Mouse (Mus musculus): ENCODE results near the gene Cldn24.
"Not testable (repeated sequence)": the region's sequence is repeated elsewhere in the genome, so short reads cannot be mapped to it uniquely, and the experiment has no call there.

The Cldn24 gene

GRCm38 (mm10) chr8:47821843-47822242 lies at the start of gene Cldn24:
Gene Cldn24 (plus strand): TSS chr8:47822143.
- DNase-seq = no peak

- no peak for DNase-seq
Observed at GRCm38 (mm10) chr8:47772986-47773385, 49.0 kb upstream of the Cldn24 start.

DNA sequence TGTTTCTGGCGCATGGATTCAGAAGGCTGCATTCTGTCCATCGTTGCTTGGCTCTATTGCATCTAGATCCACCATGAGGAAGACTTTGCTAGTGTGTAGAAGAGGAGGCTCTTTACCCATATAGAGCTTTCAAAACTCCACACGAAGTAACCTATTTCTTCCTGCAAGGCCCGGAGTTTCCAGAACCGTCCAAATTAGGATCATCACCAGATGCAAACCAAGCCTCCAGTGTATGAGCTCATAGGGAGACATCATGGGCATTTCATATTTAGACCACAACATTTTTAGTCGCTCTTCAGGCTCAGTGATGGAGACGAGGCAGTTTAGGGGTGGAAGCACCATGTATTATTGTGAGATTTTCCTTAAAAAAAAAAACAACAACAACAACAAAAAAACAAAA lies 44.5 kb upstream of the Cldn24 start:
- no peak for DNase-seq

GRCm38 (mm10) chr8:47779589-47779988 lies 42.4 kb upstream of the Cldn24 start:
- DNase-seq = no peak

GRCm38 (mm10) chr8:47781881-47782280 lies 40.1 kb upstream of the Cldn24 start:
- DNase-seq = no peak

DNA sequence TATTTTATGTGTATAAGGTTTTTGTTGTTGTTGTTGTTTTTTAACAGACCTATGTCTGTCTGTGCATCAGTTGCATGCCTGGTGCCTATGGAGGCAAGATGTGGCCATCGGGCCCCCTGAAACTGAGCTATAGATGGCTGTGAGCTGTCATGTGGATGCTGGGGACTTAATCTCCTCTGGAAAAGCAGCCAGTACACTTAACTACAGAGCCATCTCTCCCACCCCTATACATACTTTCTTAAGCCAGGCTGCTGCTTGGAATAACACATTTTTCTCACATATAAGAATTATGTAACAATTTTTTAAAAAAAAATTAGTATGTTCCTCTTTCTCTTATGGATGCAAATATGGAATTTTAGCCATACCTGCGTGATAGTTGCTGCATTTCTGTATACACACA lies 38.4 kb upstream of the Cldn24 start:
- DNase-seq = no peak

- no peak for DNase-seq
Observed at GRCm38 (mm10) chr8:47783944-47784343, 38.0 kb upstream of the Cldn24 start.

DNA sequence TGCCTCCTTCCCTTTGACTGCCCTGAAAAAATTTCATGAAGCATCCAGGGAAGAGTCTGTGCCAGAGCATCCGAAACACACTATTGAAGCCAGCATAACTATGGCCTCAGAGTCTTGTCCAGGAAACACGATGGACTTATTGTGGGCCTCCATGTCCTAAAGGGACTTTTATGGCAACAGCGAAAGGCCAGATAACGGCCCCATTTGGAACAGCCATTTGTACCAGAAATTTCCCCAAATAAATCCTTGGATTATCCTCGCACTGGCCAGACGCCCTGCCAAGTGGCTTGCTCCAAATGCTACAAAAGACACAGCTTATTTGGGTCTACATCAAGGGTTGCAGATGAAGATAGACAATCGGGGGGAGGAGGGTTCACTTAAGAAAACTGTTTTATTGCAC lies 37.5 kb upstream of the Cldn24 start:
- DNase-seq = no peak

DNA sequence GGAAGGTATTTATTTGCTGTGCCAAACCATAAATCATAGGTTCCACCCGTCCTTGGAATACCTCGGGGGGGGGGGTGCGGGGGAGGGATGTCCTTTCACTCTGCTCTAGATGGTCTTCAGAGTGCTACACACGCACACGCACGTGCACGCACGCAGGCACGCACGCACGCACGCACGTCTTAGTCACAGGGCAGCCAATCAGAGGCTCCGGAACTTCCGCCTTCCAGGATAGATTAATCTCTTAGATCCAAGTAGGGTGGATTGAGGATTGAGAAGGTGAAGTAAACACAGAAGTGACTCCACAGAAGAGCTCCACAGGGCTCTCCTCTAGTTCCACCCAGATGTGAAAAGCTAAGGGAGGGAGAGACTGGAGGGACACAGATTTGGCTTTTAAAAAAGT lies 35.6 kb upstream of the Cldn24 start:
- no peak for DNase-seq

GRCm38 (mm10) chr8:47787705-47788104 lies 34.2 kb upstream of the Cldn24 start:
- DNase-seq = no peak

- no peak for DNase-seq
Observed at GRCm38 (mm10) chr8:47791986-47792385, 30.0 kb upstream of the Cldn24 start.

- no peak for DNase-seq
Observed at GRCm38 (mm10) chr8:47799438-47799837, 22.5 kb upstream of the Cldn24 start.

- no peak for DNase-seq
Observed at GRCm38 (mm10) chr8:47802349-47802748, 19.6 kb upstream of the Cldn24 start.

DNA sequence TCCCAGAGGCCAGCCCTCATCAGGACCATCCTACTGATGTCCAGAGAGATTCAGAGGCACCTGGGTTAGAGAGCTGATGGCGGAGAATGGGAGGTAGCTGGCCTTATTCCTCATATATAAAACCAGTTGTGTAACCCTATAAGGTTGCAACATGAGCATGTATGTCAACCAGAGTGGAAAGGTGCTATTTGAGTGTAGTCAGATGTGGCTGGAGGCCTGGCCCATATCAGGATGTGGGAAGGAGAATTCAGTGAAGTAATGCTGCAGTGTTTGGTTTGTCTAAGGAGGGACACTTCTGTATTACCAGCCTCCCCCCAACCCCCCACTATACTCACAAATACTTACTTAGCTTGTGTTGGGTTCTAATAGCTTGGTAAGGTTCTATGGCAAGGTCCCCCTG lies 17.7 kb upstream of the Cldn24 start:
- DNase-seq = no peak

DNA sequence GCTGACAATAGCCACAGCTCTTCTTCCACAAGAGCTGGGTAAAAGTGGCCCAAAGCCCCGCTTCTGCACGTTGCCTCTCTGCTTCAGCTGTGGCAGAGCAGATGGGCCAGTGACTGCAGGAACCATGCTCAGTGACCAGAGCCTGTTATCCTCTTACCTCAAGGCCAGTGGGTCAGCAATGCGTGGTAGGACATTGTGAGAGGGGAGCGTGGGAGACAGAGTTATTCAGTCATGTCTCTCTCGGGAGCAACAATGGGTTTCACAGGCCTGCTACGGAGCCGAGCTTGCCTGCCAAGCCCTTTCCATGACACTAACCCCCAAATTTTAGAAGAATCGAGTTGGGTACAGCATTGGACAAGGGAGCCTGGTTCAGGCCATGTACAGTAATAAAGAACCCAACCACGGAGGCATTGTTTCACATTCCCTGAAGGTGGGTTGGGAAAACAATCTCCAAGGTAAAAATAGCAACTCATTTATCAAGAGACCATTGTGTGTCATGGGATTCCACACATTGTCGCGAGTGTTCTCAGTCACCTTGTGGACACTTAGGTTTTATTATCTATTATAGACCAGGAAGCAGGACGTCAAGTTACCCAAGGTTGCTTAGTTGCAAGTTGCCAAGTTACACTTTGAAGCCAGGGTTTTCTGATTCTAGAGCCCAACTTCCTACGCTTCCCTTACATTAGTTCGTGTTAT lies 11.8 kb upstream of the Cldn24 start:
- no peak for DNase-seq

DNA sequence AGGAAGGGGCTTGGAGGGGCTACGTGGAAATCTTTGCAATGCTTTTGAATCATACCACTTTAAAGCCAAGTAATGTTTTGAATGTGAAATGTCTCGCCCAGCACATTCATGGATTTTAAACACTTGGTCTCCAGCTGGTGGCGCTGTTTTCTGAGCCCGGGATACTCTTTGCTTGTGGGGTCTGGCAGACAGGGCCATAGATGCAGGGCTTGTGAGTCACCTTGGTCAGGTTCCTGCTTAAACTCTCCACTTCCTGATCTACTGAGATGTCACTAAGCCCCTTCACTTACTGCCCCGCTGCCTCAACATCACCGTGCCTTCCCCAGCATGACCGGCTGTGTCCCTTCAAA lies 11.3 kb upstream of the Cldn24 start:
- DNase-seq = no peak

DNA sequence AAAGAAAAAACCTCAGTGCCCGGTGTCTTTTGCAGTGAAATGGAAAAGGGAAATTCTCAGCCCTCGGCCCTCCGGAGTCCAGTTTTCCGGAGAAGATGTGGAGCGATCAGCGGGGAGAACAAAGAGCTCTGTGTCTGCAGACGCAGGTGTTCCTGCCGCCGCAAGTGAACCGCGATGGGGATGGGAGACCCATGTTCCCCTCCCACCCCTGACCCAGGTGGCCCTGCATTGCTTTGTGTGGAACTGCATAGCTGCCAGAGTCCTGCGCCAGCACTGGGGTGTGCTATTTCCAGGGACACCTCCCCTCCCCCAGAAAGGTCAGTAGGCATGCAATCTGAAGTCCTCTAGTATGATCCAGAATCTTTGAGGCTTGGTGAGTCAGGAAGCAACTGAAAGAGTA lies 10.7 kb upstream of the Cldn24 start:
- no peak for DNase-seq

GRCm38 (mm10) chr8:47819034-47819433 lies 2.9 kb upstream of the Cldn24 start:
- DNase-seq = no peak

DNA sequence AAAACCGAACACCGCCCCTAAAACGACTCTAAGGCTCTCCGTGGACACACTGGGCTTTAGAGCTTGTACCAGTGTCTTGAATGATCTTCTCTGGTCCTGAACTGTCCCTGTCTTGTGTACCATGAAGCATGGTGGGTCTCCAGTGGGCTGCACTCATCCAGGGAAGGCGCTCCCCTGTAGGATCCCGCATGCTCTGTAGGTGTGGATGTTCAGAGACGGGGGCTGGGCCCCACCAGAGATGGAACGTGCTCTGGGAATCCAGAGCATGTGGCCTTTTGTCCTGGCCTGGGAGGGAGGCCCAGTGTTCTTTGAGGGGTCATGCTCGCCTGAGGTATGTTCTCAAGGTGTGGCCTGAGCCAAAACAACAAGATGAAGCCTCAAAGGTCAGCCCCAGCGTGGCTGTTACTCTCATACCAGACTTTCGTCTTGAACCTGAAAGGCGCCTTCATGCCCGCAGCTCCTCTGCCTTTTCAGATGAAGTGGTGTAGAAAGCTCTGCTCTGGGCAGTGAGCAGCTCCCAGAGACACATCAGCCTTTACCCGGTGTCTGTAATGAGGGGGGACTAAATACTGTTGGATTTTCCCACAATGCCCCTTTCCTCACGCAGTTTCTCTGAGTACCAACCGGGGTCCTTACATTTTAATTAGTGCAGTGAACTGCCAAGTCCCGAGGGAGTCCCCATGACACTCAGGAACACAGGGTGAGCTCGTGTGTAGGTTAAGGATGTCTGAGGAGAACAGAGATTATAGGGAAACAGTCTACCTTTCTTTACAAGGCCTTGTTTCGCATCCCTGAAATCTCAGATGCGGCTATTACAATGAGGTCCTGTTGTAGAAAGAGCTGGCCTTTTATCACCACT lies 800 bp upstream of the Cldn24 start:
- no peak for DNase-seq

DNA sequence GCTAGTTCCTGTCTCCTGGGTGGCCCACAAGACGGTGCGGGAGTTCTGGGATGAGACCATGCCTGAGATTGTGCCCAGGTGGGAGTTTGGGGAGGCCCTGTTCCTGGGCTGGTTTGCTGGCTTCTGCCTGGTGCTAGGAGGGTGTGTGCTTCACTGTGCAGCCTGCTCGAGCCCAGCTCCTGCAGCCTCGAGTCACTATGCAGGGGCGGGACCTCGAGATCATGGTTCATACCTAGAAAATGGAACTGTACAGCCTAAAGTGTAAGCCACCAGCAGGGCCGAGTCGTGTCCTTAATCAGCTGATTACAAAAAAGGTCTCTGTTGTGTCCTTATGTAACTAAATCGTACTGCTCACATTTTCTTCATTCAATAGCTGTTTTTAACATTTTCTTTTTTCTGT lies 598 bp downstream of the Cldn24 start:
- not testable (repeated sequence) for DNase-seq

GRCm38 (mm10) chr8:47823777-47824176 lies 1.8 kb downstream of the Cldn24 start:
- no peak for DNase-seq

DNA sequence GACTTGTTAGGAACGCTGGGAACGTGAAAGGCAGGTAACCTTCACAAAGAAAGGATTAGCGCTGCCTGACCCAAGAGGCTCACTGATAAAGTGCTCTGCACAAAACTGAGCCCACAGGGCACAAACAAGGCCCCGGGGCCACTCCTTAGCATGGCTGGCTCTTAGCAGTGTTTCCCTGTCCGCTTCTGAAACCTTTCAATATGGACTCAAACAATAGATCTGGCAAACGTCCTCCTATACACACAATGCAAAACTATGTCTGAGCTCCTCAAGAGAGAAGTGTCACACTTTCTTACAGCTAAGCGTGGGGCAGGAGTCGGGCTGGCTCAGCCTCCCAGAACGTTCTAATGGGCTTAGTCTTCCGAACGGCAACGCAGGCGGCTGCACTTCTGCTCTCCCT lies 2.2 kb downstream of the Cldn24 start, which contains the start of gene Cldn22:
Gene Cldn22 (plus strand): TSS at position 301 of the 400 bp plus-strand sequence.
- no peak for DNase-seq

GRCm38 (mm10) chr8:47825596-47825995 lies 3.7 kb downstream of the Cldn24 start:
- no peak for DNase-seq

- no peak for DNase-seq
Observed at GRCm38 (mm10) chr8:47826911-47827310, 5.0 kb downstream of the Cldn24 start.

Measured in cerebellum, postnatal 25 days (tissue).